Mouse (Mus musculus) E14TG2a.4 (cell line): ENCODE measurements at regions not wholly inside any gene's neighbourhood (a gene's known extent, or its start where the extent isn't known, plus 50 kb on each side); places are given as distances from the start of the nearest gene placed in this dataset.
A peak's percentile ranks its signal among the peaks of the same experiment; 100 is the strongest.

Experiments used
- H3K27me3 ChIP-seq: 2 replicates; pipeline ENCODE4 v1.6.1; 2014; ENCODE audit warnings: low read length, control low read depth; ENCODE audit not compliant: insufficient read depth
- H3K36me3 ChIP-seq: 2 replicates; pipeline ENCODE4 v1.6.1; 2014; ENCODE audit warnings: low read length, control low read depth; ENCODE audit not compliant: insufficient read depth
- H3K4me1 ChIP-seq: replicated peaks from 2 replicates; pipeline ENCODE4 v1.6.1; 2014; ENCODE audit warnings: low read depth, low read length, control low read depth
- H3K4me3 ChIP-seq: replicated peaks from 2 replicates; pipeline ENCODE4 v1.5.1; 2014; ENCODE audit warnings: mild to moderate bottlenecking, low read length
- H3K9me3 ChIP-seq: 2 replicates; pipeline ENCODE4 v1.6.1; 2014; ENCODE audit warnings: low read length, control low read depth
- CTCF ChIP-seq: conservative IDR thresholded peaks from 2 replicates; pipeline ENCODE4 v1.5.1; 2014; ENCODE audit warnings: low read length
- NANOG ChIP-seq: IDR thresholded peaks from 2 replicates; pipeline ENCODE4 v1.6.1; 2014; ENCODE audit warnings: borderline replicate concordance, low read length, mixed read lengths
- POU5F1 ChIP-seq: IDR thresholded peaks from 2 replicates; pipeline ENCODE4 v1.6.1; 2014; ENCODE audit warnings: low read length, borderline replicate concordance

DNA sequence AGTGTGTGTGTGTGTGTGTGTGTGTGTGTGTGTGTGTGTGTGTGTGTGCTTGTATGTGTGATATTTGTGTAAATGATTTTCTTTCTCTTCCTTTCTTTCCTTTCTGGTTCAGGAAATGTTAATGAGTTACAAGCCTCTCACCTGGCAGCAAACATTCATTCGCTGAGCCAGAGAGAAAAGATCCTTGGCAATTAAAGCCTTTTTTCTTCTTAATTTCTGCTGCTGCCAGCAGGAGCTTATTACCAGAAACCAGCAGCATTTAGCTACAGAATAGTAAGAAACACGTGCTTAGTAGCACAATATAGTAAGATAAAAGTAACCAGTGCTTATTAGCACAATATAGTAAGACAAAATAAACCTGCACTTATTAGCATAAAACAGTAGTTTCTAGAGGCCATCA, 1050.0 kb upstream of the Pabpc4l start:
- Histone ChIP-seq H3K4me1 (no peaks in the 10 kb centered on the region), H3K27me3 (no peaks in the 10 kb centered on the region), H3K4me3 (no peak overlapping the region), H3K36me3 (no peaks in the 10 kb centered on the region), H3K9me3 (no peaks in the 10 kb centered on the region)
- TF ChIP-seq CTCF (no peak), NANOG (no peak)

DNA sequence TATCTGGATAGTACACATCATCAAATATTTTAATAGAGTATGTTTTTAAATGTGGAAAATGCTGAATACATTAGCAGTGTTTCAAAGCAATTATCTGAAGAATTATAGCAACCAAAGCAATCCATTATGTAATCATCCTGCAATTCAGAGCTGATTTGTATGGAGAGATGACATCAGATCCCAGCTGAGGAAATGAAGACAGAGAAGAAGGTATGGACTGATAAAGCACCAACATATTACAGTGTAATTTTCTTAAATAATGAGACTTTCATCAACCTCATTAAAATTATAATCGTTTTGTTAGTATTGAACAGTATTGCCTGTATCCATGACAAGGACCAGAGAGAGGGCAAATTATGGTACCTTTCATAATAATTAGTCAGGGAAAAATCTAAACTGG, 1023.3 kb upstream of the Pabpc4l start:
- Histone ChIP-seq H3K9me3 (no peaks in the 10 kb centered on the region), H3K4me1 (no peaks in the 10 kb centered on the region), H3K27me3 (no peaks in the 10 kb centered on the region), H3K4me3 (no peak overlapping the region), H3K36me3 (no peaks in the 10 kb centered on the region)
- TF ChIP-seq POU5F1 (no peak), NANOG (no peak), CTCF (no peak)

DNA sequence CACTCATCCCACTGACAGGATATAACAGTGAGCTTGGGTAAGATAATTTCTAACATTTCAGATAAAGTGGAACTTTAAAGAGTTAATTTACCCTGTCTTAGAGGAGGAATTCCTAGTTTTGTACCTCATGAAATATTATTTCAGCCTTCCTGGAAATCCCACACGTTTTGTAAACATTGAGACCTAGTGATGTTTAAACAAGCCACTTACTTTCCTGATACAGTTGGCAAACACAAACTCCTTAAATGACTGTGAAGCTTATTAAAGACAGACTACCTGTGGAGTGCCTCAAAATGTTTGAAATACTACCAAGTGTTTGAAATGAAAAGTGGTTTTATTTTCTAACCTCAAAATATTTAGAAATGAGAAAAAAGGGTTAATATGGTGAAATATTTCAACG, 1021.8 kb upstream of the Pabpc4l start:
- Histone ChIP-seq H3K36me3 (no peaks in the 10 kb centered on the region), H3K4me1 (no peaks in the 10 kb centered on the region), H3K27me3 (no peaks in the 10 kb centered on the region), H3K4me3 (no peak overlapping the region), H3K9me3 (no peaks in the 10 kb centered on the region)
- no peak for TF ChIP-seq CTCF
- TF ChIP-seq POU5F1: no peak
- no peak for TF ChIP-seq NANOG

DNA sequence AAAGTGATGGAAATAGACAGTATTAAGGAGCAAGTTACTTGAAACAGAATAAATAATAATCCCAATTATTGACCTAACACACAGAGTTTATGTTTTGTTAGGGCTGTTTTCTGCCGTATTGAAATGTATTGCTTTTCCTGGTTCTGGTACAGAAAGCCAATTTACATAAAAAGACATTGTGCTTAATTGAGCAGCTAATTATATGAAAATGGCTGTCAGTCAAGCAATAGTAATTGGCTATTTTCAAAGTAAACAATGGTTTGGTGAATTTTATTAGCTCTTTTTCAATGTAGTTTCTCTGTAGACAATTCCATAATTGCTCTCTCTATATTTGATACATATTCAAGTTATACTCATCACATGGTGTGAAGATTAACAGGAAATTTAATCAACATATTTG, 1015.5 kb upstream of the Pabpc4l start:
- Histone ChIP-seq H3K27me3 (no peaks in the 10 kb centered on the region), H3K36me3 (no peaks in the 10 kb centered on the region), H3K4me1 (no peaks in the 10 kb centered on the region), H3K4me3 (no peak overlapping the region), H3K9me3 (no peaks in the 10 kb centered on the region)
- TF ChIP-seq CTCF: no peak
- TF ChIP-seq POU5F1: no peak
- no peak for TF ChIP-seq NANOG

DNA sequence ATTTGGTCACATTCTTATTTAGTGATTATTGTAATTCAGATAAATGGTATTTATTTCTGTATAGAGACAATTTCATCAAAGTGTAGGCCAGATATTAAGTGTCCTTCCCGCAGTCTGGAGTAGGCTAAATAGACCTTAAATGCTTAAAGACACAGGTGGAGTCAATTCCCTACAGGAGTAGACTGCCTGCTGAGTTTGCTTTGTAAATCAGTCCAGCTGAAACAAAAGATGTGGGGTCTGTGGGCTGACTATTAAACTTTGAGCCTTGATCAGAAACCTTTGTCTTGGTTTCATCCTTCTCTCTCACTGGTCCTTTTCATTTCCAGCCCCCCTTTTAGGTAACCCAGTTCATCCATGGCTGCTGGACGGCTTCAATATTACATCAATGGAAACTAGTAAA, 1002.0 kb upstream of the Pabpc4l start:
- Histone ChIP-seq H3K9me3 (peaks cover 4% of the 10 kb centered on the region; the same call in 1 of the 2 replicates), H3K27me3 (no peaks in the 10 kb centered on the region), H3K4me3 (no peak overlapping the region), H3K4me1 (no peaks in the 10 kb centered on the region), H3K36me3 (no peaks in the 10 kb centered on the region)
- TF ChIP-seq POU5F1: no peak
- TF ChIP-seq NANOG: peak; percentile 22; the same call in 1 of the 2 replicates

DNA sequence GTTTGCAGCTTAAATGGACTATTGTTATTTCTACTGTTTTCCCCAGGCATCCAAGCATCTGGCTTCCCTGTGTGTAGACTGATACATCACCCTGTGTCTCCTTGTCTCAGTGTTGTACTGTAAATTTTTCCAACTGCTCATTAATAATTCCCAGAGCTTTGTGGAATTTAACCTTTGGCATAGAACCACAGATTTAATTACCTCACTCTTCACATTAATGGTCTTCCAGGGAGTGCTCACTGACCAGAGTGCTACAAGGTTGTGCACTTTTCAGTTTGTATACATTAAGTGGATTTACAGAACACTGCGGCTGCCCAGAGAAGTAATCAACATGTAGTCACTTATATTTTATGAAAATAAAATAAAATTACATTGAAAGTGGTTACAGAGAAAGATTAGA, 992.4 kb upstream of the Pabpc4l start:
- TF ChIP-seq NANOG (no peak), POU5F1 (no peak), CTCF (no peak)
- Histone ChIP-seq H3K4me3 (no peak overlapping the region), H3K36me3 (no peaks in the 10 kb centered on the region), H3K9me3 (no peaks in the 10 kb centered on the region), H3K4me1 (no peaks in the 10 kb centered on the region), H3K27me3 (no peaks in the 10 kb centered on the region)

DNA sequence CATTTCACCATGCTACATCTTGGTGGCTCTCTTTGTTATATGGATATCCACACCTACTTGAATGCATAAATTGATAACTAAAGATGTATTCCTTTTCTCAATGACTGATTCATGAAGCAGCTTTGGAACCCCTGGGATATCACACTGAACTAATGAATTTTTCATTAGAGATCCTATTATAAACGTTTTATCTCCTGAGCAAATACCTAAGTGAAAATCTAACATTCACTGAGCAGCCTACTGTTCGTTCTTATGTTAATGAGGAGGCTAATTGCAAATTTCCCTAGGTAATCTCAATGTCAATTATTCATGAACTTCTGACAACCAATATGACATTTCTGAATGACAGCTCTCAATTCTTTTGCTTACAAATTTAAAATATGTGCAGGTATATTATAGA, 987.5 kb upstream of the Pabpc4l start:
- Histone ChIP-seq H3K27me3 (no peaks in the 10 kb centered on the region), H3K36me3 (no peaks in the 10 kb centered on the region), H3K4me3 (no peak overlapping the region), H3K9me3 (0 out of 2 replicates have a peak, but pooled peaks cover 10% of the 10 kb centered on the region), H3K4me1 (no peaks in the 10 kb centered on the region)
- TF ChIP-seq CTCF (no peak), NANOG (no peak), POU5F1 (no peak)

DNA sequence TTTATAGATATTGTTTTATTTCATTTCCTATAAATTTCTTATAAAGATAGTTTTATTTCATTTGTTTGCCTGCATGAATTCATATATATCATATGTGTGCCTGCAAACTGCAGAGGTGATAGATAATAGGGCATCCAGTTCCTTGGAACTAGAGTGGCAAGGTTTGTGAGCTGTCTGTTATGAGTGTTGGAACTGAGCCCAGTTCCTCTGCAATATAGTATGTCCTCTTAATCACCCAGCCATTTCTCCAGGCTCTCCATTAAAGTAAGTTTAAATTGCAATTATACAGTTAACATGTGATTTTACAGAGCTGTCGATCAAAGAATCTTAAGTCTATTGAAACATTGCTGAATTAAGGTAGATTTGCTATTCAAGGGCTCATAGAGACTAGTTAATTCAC, 976.5 kb upstream of the Pabpc4l start:
- TF ChIP-seq POU5F1: no peak
- TF ChIP-seq NANOG: no peak
- no peak for TF ChIP-seq CTCF
- Histone ChIP-seq H3K36me3 (no peaks in the 10 kb centered on the region), H3K4me3 (no peak overlapping the region), H3K4me1 (no peaks in the 10 kb centered on the region), H3K27me3 (no peaks in the 10 kb centered on the region), H3K9me3 (0 out of 2 replicates have a peak, but pooled peaks cover 5% of the 10 kb centered on the region)
